Mouse (Mus musculus): ENCODE measurements around the gene Cxcr5. TPM values are rescaled to one million over a fixed set of nuclear protein-coding genes. Genes with fewer than 3 reads are reported as not detected.

Gene Cxcr5
- polyA plus RNA-seq, 1 experiment from 2014 or later, result not detected

DNA sequence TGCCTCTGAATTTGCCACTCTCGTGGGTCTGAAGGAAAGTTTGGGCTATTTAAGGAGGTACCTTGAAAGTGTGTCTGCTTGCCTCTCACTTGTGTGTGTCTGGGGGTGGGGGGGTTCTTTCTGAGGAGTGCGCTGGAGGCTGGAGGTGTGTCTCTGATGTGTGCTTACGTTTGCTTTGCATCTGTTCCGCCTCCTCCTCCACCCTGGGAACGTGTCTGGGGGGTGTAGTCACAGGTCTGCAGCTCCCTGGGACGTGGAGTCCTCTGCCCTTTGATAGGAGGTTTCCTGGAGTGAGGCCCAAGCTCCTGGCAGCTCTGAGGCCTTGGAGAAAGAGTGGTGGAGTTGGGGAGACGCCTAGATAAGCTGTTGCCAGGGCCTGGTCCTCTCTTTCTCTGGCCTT, 74.2 kb downstream of the Cxcr5 start:
- no peaks in the 10 kb centered on the region for H3K9me3 ChIP-seq
- peak overlapping the region; percentile 96 for H3K4me3 ChIP-seq
- peak overlapping the region; percentile 99 for H3K9ac ChIP-seq
- no peaks in the 10 kb centered on the region for H3K36me3 ChIP-seq
- ATAC-seq (ENCODE audit: low read depth), result no peak
- 13% methylated on average over 7 of the region's 7 CpGs for WGBS
- no peaks in the 10 kb centered on the region for H3K27me3 ChIP-seq
- peak overlapping the region; percentile 79 for H3K27ac ChIP-seq (replicated peaks)
- H3K4me1 ChIP-seq (replicated peaks), result peaks cover 88% of the 10 kb centered on the region
- peak overlapping the region; percentile 98 for H3K4me2 ChIP-seq

- Histone ChIP-seq H3K9ac (peak overlapping the region; percentile 99), H3K27ac (replicated peaks) (peak overlapping the region; percentile 79; the same call in 1 of the 2 replicates), H3K4me1 (replicated peaks) (peaks cover 88% of the 10 kb centered on the region), H3K4me2 (peak overlapping the region; percentile 98), H3K4me3 (peak overlapping the region; percentile 96), H3K9me3 (no peaks in the 10 kb centered on the region), H3K27me3 (no peaks in the 10 kb centered on the region), H3K36me3 (no peaks in the 10 kb centered on the region)
- WGBS, result 19% methylated on average over 15 of the region's 15 CpGs
- no peak for ATAC-seq (ENCODE audit: low read depth)
These were observed 74.8 kb downstream of the Cxcr5 start for GRCm38 (mm10) chr9:44486741-44487421.

DNA sequence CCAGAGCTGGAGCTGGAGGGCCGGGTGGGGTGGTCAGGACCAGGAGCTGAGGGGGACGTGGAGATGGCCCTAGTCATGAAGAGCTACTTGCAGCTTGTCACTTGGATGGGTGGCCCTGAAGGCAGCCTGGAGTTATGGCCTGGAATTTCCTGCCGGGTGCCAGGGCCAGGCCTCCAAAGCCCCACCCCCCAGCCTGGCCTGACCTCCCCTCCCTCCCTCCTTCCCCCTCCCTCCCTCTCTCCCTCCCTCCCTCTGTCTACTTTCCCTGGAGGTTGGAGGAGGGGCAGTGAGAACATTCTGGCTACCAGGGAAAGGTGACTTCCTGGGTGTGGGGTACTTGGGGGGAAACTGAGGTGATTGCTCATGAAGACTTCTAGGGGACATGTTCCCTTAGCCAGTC, 75.3 kb downstream of the Cxcr5 start:
- H3K9ac ChIP-seq, result peak overlapping the region; percentile 99
- no peaks in the 10 kb centered on the region for H3K36me3 ChIP-seq
- 7% methylated on average over 3 of the region's 3 CpGs for WGBS
- H3K27me3 ChIP-seq, result no peaks in the 10 kb centered on the region
- H3K9me3 ChIP-seq, result no peaks in the 10 kb centered on the region
- peak overlapping the region; percentile 98 for H3K4me2 ChIP-seq
- H3K4me1 ChIP-seq (replicated peaks), result peaks cover 84% of the 10 kb centered on the region
- H3K4me3 ChIP-seq, result peak overlapping the region; percentile 96
- peak overlapping the region; percentile 79; the same call in 1 of the 2 replicates for H3K27ac ChIP-seq (replicated peaks)
- no peak for ATAC-seq (ENCODE audit: low read depth)

GRCm38 (mm10) chr9:44485516-44486161, 76.0 kb downstream of the Cxcr5 start:
- H3K27me3 ChIP-seq, result no peaks in the 10 kb centered on the region
- peak overlapping the region; percentile 96 for H3K4me3 ChIP-seq
- H3K4me2 ChIP-seq, result peak overlapping the region; percentile 98
- 0 out of 2 replicates have a peak overlapping the region, but pooled peaks have one; percentile 79 for H3K27ac ChIP-seq (replicated peaks)
- no peaks in the 10 kb centered on the region for H3K9me3 ChIP-seq
- no peaks in the 10 kb centered on the region for H3K36me3 ChIP-seq
- peaks cover 78% of the 10 kb centered on the region for H3K4me1 ChIP-seq (replicated peaks)
- 30% methylated on average over 14 of the region's 14 CpGs for WGBS
- H3K9ac ChIP-seq, result peak overlapping the region; percentile 99
- no peak for ATAC-seq (ENCODE audit: low read depth)

DNA sequence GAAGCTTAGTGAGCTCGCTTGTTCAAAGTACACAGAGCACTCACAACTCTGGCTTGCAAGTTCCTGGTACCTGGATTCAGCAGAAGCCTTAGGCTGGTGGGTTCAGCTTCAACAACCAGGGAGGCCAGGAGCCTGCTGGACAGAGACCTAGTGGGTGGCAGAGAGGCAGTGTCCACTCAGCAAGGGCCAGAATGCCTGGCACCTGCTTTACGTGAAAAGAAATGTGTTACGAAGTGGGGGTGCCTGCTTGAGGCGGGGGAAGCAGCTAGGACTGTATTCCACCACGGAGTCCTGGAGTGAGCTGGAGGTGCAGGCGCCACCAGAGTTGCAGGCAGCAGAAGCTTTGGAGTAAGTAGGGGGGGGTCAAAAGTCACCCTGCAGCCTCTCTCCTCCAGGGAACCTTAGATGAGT, 76.6 kb downstream of the Cxcr5 start:
- H3K4me3 ChIP-seq, result peak overlapping the region; percentile 96
- no peak for ATAC-seq (ENCODE audit: low read depth)
- no peaks in the 10 kb centered on the region for H3K36me3 ChIP-seq
- H3K9me3 ChIP-seq, result no peaks in the 10 kb centered on the region
- no peaks in the 10 kb centered on the region for H3K27me3 ChIP-seq
- peak overlapping the region; percentile 98 for H3K4me2 ChIP-seq
- 48% methylated on average over 6 of the region's 6 CpGs for WGBS
- H3K9ac ChIP-seq, result peak overlapping the region; percentile 99
- H3K27ac ChIP-seq (replicated peaks), result no peak overlapping the region
- H3K4me1 ChIP-seq (replicated peaks), result peaks cover 78% of the 10 kb centered on the region

GRCm38 (mm10) chr9:44484311-44485104, 77.2 kb downstream of the Cxcr5 start:
- H3K27ac ChIP-seq (replicated peaks), result no peak overlapping the region
- H3K27me3 ChIP-seq, result no peaks in the 10 kb centered on the region
- peak overlapping the region; percentile 96 for H3K4me3 ChIP-seq
- 47% methylated on average over 7 of the region's 7 CpGs for WGBS
- H3K36me3 ChIP-seq, result no peaks in the 10 kb centered on the region
- no peak for ATAC-seq (ENCODE audit: low read depth)
- peak overlapping the region; percentile 99 for H3K9ac ChIP-seq
- H3K4me2 ChIP-seq, result peak overlapping the region; percentile 98
- H3K4me1 ChIP-seq (replicated peaks), result peaks cover 77% of the 10 kb centered on the region
- H3K9me3 ChIP-seq, result no peaks in the 10 kb centered on the region

- peak; percentile 15; the same call in 1 of the 2 replicates for ATAC-seq (ENCODE audit: low read depth)
- H3K4me3 ChIP-seq, result peak overlapping the region; percentile 96
- peak overlapping the region; percentile 98 for H3K27ac ChIP-seq (replicated peaks)
- H3K4me1 ChIP-seq (replicated peaks), result peaks cover 68% of the 10 kb centered on the region
- no peaks in the 10 kb centered on the region for H3K36me3 ChIP-seq
- H3K4me2 ChIP-seq, result peak overlapping the region; percentile 98
- H3K27me3 ChIP-seq, result no peaks in the 10 kb centered on the region
- peak overlapping the region; percentile 99 for H3K9ac ChIP-seq
- H3K9me3 ChIP-seq, result no peaks in the 10 kb centered on the region
- under 1% methylated on average over 12 of the region's 12 CpGs for WGBS
These were observed 78.1 kb downstream of the Cxcr5 start for GRCm38 (mm10) chr9:44483510-44484044.

DNA sequence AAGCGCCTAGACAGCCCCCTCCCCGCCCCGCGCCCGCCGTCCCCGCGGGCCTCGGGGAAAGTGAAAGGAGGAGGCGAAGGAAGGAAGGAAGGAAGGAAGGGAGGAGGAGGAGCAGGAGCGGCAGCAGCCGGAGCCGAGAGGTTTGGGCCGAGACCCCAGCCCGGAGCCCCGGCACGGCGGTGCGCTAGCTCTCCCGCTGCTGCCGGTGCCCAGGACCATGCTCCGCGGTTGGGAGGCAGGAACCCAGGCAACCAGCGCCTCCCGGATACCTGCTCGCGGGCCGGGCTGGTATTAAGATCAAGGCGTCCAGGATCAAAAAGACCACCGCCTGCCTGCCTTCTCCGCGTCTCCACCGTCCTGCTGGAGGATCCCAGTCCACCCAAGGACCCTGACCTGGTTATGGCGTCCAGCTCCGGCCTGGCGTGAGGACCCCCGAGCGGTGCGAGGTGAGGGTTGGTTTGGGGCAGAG, 78.6 kb downstream of the Cxcr5 start:
- peak overlapping the region; percentile 98 for H3K27ac ChIP-seq (replicated peaks)
- peaks cover 64% of the 10 kb centered on the region for H3K4me1 ChIP-seq (replicated peaks)
- peak overlapping the region; percentile 98 for H3K4me2 ChIP-seq
- H3K36me3 ChIP-seq, result no peaks in the 10 kb centered on the region
- WGBS, result under 1% methylated on average over 39 of the region's 39 CpGs
- no peaks in the 10 kb centered on the region for H3K9me3 ChIP-seq
- H3K4me3 ChIP-seq, result peak overlapping the region; percentile 96
- no peak for ATAC-seq (ENCODE audit: low read depth)
- peak overlapping the region; percentile 99 for H3K9ac ChIP-seq
- no peaks in the 10 kb centered on the region for H3K27me3 ChIP-seq

GRCm38 (mm10) chr9:44482552-44482951, 79.1 kb downstream of the Cxcr5 start, which contains the start of gene Bcl9l:
TSS of gene Bcl9l (plus strand) at chr9:44482825.
- no peaks in the 10 kb centered on the region for H3K27me3 ChIP-seq
- under 1% methylated on average over 18 of the region's 31 CpGs for WGBS
- peak within 1 kb of the TSS; percentile 98 for H3K27ac ChIP-seq (replicated peaks)
- no peaks in the 10 kb centered on the region for H3K9me3 ChIP-seq
- no peaks in the 10 kb centered on the region for H3K36me3 ChIP-seq
- H3K9ac ChIP-seq, result peak within 1 kb of the TSS; percentile 99
- peak within 1 kb of the TSS; percentile 98 for H3K4me2 ChIP-seq
- peak; percentile 66 for ATAC-seq (ENCODE audit: low read depth)
- H3K4me1 ChIP-seq (replicated peaks), result peaks cover 64% of the 10 kb centered on the region
- peak within 1 kb of the TSS; percentile 96 for H3K4me3 ChIP-seq

GRCm38 (mm10) chr9:44482112-44482511, 79.6 kb downstream of the Cxcr5 start:
- Histone ChIP-seq H3K27me3 (no peaks in the 10 kb centered on the region), H3K27ac (replicated peaks) (peak overlapping the region; percentile 98), H3K9me3 (no peaks in the 10 kb centered on the region), H3K4me2 (peak overlapping the region; percentile 98), H3K36me3 (no peaks in the 10 kb centered on the region), H3K4me3 (peak overlapping the region; percentile 96), H3K9ac (peak overlapping the region; percentile 99), H3K4me1 (replicated peaks) (peaks cover 64% of the 10 kb centered on the region)
- ATAC-seq (ENCODE audit: low read depth), result no peak
- 11% methylated on average over 3 of the region's 3 CpGs for WGBS

DNA sequence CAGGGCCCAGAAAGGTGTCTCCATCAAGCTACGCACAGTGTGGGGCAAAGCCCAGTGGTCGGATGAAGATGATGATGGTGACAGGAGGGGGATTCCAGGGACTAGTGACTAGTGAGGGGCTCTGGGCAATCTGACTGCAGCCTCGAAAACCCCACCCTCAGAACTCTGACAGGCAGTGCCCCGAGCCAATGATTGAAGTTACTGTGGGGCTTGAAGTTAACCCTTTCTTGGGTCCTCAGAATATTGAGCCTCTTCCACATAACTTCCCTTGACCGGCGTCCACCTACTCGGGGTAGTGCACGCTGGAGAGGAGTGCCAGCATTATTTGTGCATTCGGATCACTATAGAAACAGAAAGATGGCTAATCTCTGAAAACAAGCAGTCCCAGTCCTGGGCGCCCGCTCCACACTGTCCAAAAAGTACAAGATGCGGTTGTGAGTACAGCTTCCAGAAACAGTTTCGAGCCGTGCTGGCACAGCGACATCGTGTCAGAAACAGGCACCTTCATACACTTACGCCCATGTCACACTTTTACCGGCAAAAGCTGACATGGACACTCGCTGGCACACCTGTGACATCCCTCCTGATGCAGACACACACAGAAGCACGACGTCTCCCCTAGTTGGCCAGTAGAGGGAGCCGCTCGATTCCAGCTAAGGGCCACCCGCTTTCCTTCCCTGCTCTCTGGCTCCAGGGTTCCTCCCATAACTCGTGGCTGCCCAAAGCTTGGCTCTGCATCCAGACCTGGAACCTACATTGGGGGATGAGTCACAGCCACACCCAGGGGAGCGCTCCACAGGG, 81.8 kb downstream of the Cxcr5 start:
- Histone ChIP-seq H3K9me3 (no peaks in the 10 kb centered on the region), H3K36me3 (no peaks in the 10 kb centered on the region), H3K4me1 (replicated peaks) (peaks cover 41% of the 10 kb centered on the region), H3K9ac (peak overlapping the region; percentile 85), H3K27me3 (no peaks in the 10 kb centered on the region), H3K4me3 (peak overlapping the region; percentile 72), H3K27ac (replicated peaks) (peak overlapping the region; percentile 97), H3K4me2 (peak overlapping the region; percentile 93)
- peak; percentile 62 for ATAC-seq (ENCODE audit: low read depth)
- WGBS, result under 1% methylated on average over 26 of the region's 26 CpGs
